Mouse (Mus musculus) testis, adult 2 months (tissue): ENCODE results near the gene Padi6. TPM values are rescaled to one million over a fixed set of nuclear protein-coding genes. Genes with fewer than 3 reads are reported as not detected.
A peak's percentile ranks its signal among the peaks of the same experiment; 100 is the strongest.

ENCODE experiments used
- H3K27ac ChIP-seq: fragments of 200-500 bp; 2 replicates; pipeline ENCODE4 v1.5.1; 2012; ENCODE audit warnings: low read depth, low read length; ENCODE audit not compliant: control insufficient read depth, insufficient read depth
- H3K27me3 ChIP-seq: fragments of 200-500 bp; 2 replicates; pipeline ENCODE4 v1.6.1; 2012; ENCODE audit warnings: mild to moderate bottlenecking, low read length, moderate library complexity; ENCODE audit not compliant: control insufficient read depth, insufficient read depth
- H3K36me3 ChIP-seq: fragments of 200-500 bp; 2 replicates; pipeline ENCODE4 v1.6.1; 2012; ENCODE audit warnings: mild to moderate bottlenecking, low read length; ENCODE audit not compliant: control insufficient read depth, insufficient read depth
- H3K4me1 ChIP-seq: fragments of 200-500 bp; 2 replicates; pipeline ENCODE4 v1.6.1; 2012; ENCODE audit warnings: low read length; ENCODE audit not compliant: control insufficient read depth, insufficient read depth
- H3K4me3 ChIP-seq: fragments of 200-500 bp; 2 replicates; pipeline ENCODE4 v1.5.1; 2012; ENCODE audit warnings: low read depth, mild to moderate bottlenecking, low read length, moderate library complexity, mixed read lengths; ENCODE audit not compliant: control insufficient read depth
- CTCF ChIP-seq: fragments of 200-500 bp; IDR thresholded peaks from 2 replicates; pipeline ENCODE4 v1.5.1; 2012; ENCODE audit warnings: low read depth, mild to moderate bottlenecking, inconsistent platforms, low read length, moderate library complexity; ENCODE audit not compliant: control insufficient read depth, insufficient read depth, insufficient replicate concordance
- POLR2A ChIP-seq: fragments of 200-500 bp; IDR thresholded peaks from 2 replicates; pipeline ENCODE4 v1.6.1; 2012; ENCODE audit warnings: low read depth, mild to moderate bottlenecking, inconsistent platforms, low read length, moderate library complexity; ENCODE audit not compliant: control insufficient read depth
- polyA plus RNA-seq: library from polyadenylated mRNA; depleted of rRNA; stranded (reverse); fragments of >200 nt; gene quantifications from 2 replicates; pipeline ENCODE4 v1.2.3, GENCODE M21; 2012

Padi6 gene
- polyA plus RNA-seq, 1 experiment: 11.8 TPM

DNA sequence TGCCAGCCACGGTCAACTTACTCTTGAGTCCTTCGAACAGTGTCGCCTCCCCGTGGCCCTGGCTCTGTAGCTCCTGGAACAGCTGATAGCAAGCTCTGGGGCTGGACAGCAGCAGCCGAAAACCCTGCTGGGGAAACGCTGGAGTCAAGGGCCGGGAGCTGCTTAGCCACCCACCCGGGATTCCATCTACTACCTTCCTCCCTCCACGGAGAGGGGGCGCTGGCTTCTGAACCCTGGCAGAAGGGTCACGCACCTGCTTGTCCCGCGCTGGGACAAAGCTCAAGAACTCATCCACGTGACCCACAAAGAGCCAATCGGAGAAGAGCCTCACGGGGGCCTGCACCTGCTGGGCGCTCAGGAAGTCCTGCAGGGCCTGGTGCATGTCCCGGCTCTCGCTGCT lies 7.9 kb upstream of the Padi6 start:
- peaks cover 12% of the 10 kb centered on the region for H3K4me1 ChIP-seq
- H3K36me3 ChIP-seq: no peaks in the 10 kb centered on the region
- no peaks in the 10 kb centered on the region for H3K27me3 ChIP-seq
- no peak overlapping the region for H3K27ac ChIP-seq
- TF ChIP-seq CTCF: 0 out of 2 replicates have a peak, but pooled peaks have one; percentile 6
- no peak for TF ChIP-seq POLR2A
- H3K4me3 ChIP-seq: no peak overlapping the region; the same call in 1 of the 2 replicates

DNA sequence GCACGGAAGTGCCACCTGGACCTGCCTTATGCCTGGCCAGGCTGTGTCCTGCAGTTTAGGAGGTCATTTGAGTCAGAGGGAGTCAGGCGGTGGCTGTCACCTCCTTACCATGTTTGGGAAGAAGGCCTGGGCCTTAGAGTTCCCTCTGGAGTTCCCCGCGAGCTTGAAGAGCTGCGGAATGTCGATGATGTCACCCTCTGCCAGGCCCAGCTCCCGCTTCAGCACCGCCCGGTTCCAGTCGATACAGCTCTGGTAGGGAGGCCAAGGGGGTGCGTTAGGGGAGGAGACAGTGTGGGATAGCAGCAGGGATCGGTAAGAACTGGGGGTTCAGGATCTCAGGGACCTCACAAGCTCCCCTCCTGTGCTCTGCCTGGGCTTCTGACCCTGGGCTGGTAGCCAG lies 5.5 kb upstream of the Padi6 start:
- H3K27me3 ChIP-seq: no peaks in the 10 kb centered on the region
- H3K4me3 ChIP-seq: no peak overlapping the region
- H3K4me1 ChIP-seq: peaks cover 12% of the 10 kb centered on the region
- H3K36me3 ChIP-seq: no peaks in the 10 kb centered on the region
- no peak overlapping the region for H3K27ac ChIP-seq
- TF ChIP-seq CTCF (no peak), POLR2A (no peak)

DNA sequence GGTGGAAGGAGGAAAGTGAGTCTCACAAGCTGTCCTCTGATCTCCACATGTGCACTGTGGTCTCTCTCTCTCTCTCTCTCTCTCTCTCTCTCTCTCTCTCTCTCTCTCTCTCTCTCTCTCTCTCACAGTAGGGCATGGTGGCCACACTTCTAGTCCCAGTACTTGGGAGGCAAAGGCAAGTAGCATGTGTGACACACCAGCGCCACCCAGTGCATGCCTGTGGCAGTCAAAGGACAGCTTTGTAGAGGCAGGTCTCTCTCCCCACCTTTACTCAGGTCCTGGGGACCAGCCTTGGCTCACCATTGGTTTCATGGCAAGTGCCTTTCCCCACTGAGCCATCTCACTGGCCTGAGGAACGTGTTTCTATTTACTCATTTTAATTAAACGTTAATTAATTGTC lies 2.2 kb upstream of the Padi6 start:
- peaks cover 4% of the 10 kb centered on the region for H3K4me1 ChIP-seq
- H3K36me3 ChIP-seq: no peaks in the 10 kb centered on the region
- no peak overlapping the region for H3K27ac ChIP-seq
- H3K4me3 ChIP-seq: no peak overlapping the region
- no peaks in the 10 kb centered on the region for H3K27me3 ChIP-seq
- TF ChIP-seq POLR2A: no peak
- peak; percentile 69; the same call in 1 of the 2 replicates for TF ChIP-seq CTCF

DNA sequence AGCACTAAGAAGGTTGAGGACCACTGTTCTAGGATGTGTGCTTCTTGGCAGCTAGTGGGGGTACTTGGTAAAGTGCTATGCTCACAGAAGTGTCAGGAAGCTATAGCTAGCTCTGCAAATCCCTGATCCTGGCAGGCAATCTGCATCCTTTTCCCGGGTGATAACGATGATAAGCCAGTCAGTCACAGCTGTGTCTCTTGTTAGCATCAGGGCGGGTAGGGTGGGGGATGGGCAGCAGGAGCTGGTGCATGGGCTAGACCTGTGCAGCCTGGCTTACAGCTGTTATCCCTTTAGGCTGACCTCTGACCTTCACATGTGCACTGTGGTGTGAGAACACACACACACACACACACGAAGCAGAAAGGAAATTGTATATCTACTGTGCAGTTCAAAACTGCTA lies 643 bp upstream of the Padi6 start:
- no peak overlapping the region for H3K27ac ChIP-seq
- H3K27me3 ChIP-seq: no peaks in the 10 kb centered on the region
- peaks cover 1% of the 10 kb centered on the region for H3K4me1 ChIP-seq
- no peak overlapping the region for H3K4me3 ChIP-seq
- no peaks in the 10 kb centered on the region for H3K36me3 ChIP-seq
- TF ChIP-seq CTCF: no peak
- no peak for TF ChIP-seq POLR2A

DNA sequence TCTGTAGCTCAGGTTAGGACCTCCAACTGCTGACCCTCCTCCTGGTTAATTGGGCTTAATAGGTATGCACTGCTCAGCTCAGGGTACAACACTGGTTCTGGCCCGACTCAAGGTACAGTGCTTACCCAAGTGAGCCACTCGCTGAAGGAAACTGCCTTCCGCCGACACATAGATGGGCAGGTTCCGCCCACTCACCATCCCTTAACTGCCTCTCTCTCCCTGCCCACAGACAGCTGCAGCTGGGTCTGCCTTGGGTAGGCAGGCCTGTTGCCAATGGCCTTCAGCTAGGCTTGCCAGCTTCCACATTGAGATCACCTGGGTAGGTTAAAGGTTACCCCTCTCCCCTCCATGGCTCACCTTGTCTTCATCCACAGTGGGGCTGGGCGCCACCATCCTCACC lies 1.0 kb downstream of the Padi6 start:
- Histone ChIP-seq H3K4me1 (no peaks in the 10 kb centered on the region), H3K27ac (no peak overlapping the region), H3K27me3 (no peaks in the 10 kb centered on the region), H3K36me3 (no peaks in the 10 kb centered on the region), H3K4me3 (no peak overlapping the region)
- TF ChIP-seq POLR2A: no peak

- H3K27ac ChIP-seq: no peak overlapping the region
- H3K27me3 ChIP-seq: no peaks in the 10 kb centered on the region
- no peaks in the 10 kb centered on the region for H3K4me1 ChIP-seq
- TF ChIP-seq POLR2A: no peak
- no peak for TF ChIP-seq CTCF
- H3K36me3 ChIP-seq: no peaks in the 10 kb centered on the region
- no peak overlapping the region for H3K4me3 ChIP-seq
These were observed 1.8 kb downstream of the Padi6 start for GRCm38 (mm10) chr4:140740655-140741054.

DNA sequence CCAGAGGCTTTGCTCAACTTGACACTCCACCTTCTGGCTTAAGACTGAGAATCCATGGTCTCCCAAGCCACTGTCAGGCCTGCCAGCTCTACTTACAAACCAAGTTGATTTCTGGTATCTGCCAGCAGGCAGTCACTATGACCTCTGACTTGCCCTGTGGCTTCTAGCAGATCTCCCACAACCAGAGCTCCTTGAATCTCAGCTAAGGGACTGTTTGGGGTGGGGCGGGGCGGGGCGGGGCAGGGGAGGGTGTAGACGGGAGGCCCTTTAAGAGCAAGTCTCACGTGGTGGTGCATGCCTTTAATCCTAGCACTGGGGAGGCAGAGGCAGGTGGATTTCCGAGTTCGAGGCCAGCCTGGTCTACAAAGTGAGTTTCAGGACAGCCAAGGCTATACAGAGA lies 9.6 kb downstream of the Padi6 start:
- TF ChIP-seq CTCF (no peak), POLR2A (no peak)
- Histone ChIP-seq H3K36me3 (no peaks in the 10 kb centered on the region), H3K4me1 (no peaks in the 10 kb centered on the region), H3K27me3 (no peaks in the 10 kb centered on the region), H3K27ac (no peak overlapping the region), H3K4me3 (peak overlapping the region; percentile 52)

- no peaks in the 10 kb centered on the region for H3K36me3 ChIP-seq
- no peaks in the 10 kb centered on the region for H3K4me1 ChIP-seq
These were observed 10.8 kb downstream of the Padi6 start for GRCm38 (mm10) chr4:140731654-140732053.

More at GRCm38 (mm10) chr4:140731654-140732053, 10.8 kb downstream of the Padi6 start:
- peak; percentile 63; the same call in 1 of the 2 replicates for TF ChIP-seq CTCF
- TF ChIP-seq POLR2A: no peak
- Histone ChIP-seq H3K27me3 (no peaks in the 10 kb centered on the region), H3K27ac (no peak overlapping the region), H3K4me3 (no peak overlapping the region)
